Mouse (Mus musculus): ENCODE results near the gene Mmab.

Mmab gene

GRCm38 (mm10) chr5:114428621-114429020, 15.2 kb downstream of the Mmab start:
- DNase-seq (ENCODE audit: low spot score): no peak

GRCm38 (mm10) chr5:114426732-114427131, 17.1 kb downstream of the Mmab start:
- no peak for DNase-seq (ENCODE audit: low spot score)

- DNase-seq (ENCODE audit: low spot score): no peak
Measured at GRCm38 (mm10) chr5:114423961-114424360, 19.9 kb downstream of the Mmab start.

GRCm38 (mm10) chr5:114422591-114422990, 21.3 kb downstream of the Mmab start:
- no peak for DNase-seq (ENCODE audit: low spot score)

GRCm38 (mm10) chr5:114421561-114422298, 22.1 kb downstream of the Mmab start:
- DNase-seq (ENCODE audit: low spot score): no peak

- DNase-seq (ENCODE audit: low spot score): no peak
Measured at GRCm38 (mm10) chr5:114418541-114418940, 25.3 kb downstream of the Mmab start.

GRCm38 (mm10) chr5:114416855-114417254, 27.0 kb downstream of the Mmab start:
- no peak for DNase-seq (ENCODE audit: low spot score)

GRCm38 (mm10) chr5:114415606-114416005, 28.3 kb downstream of the Mmab start:
- no peak for DNase-seq (ENCODE audit: low spot score)

GRCm38 (mm10) chr5:114413067-114413735, 30.7 kb downstream of the Mmab start:
- no peak for DNase-seq (ENCODE audit: low spot score)

- no peak for DNase-seq (ENCODE audit: low spot score)
Measured at GRCm38 (mm10) chr5:114412361-114412998, 31.4 kb downstream of the Mmab start.

GRCm38 (mm10) chr5:114410429-114410828, 33.4 kb downstream of the Mmab start:
- DNase-seq (ENCODE audit: low spot score): no peak

GRCm38 (mm10) chr5:114408846-114409245, 35.0 kb downstream of the Mmab start:
- no peak for DNase-seq (ENCODE audit: low spot score)

GRCm38 (mm10) chr5:114407810-114408209, 36.0 kb downstream of the Mmab start:
- DNase-seq (ENCODE audit: low spot score): no peak

GRCm38 (mm10) chr5:114407269-114407668, 36.6 kb downstream of the Mmab start:
- no peak for DNase-seq (ENCODE audit: low spot score)

- DNase-seq (ENCODE audit: low spot score): no peak
Measured at GRCm38 (mm10) chr5:114406592-114406991, 37.3 kb downstream of the Mmab start.

GRCm38 (mm10) chr5:114393169-114393568, 50.7 kb downstream of the Mmab start:
- DNase-seq (ENCODE audit: low spot score): no peak

GRCm38 (mm10) chr5:114384448-114384847, 59.4 kb downstream of the Mmab start:
- DNase-seq (ENCODE audit: low spot score): no peak

- DNase-seq (ENCODE audit: low spot score): peak; percentile 18
Measured at GRCm38 (mm10) chr5:114383184-114383904, 60.5 kb downstream of the Mmab start.

Data from layer of hippocampus, adult 9-10 months (tissue).